In the genomic region with DNA sequence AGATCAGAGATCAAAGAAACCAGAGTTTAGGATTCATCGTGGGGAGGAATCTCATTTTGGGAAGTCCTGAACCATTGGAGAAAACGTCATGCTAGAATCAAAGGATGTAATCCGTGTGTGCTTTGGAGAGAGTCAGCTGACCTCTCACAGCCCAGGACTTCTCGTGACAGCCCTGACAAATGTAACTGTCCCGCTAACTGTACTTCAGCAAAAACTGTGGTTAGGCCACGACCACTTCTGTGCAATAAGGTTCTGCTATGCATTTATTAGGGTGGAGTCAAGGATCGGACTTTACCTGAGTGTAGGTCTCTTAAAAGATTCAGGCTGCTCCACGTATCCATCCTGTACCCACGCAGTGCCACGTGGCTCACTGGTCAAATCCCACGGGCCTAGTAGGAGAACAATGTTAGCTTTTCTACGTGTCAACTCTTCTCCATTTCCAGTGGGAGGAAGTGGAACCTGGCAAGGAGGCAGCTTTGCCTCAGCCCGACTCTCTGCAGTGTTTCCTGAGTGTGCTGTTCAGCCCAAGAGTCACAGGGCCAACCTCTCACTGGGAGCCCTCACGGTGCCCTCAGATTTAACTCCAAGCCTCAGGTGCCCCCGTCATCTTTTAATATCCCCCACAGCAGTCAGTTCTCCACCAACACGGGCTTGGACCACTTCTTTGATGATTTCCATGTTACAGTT, we compare ENCODE assay signal across 13 mouse cellular contexts.
"Had no signal": no experiment of that assay in that cellular context is flagged by ENCODE, and none has a peak within 500 bp of the region (broad histone marks: within the 10 kb centered on the region; RNA-seq: fewer than 3 reads in every experiment).

No protein-coding gene starts in this region.

- H3K9ac ChIP-seq: limb, embryonic 15.5 days; liver, embryonic 13.5 days; midbrain, embryonic 15.5 days had no signal

- H3K27me3 ChIP-seq: limb, embryonic 15.5 days; liver, embryonic 13.5 days; midbrain, embryonic 15.5 days had no signal

- H3K27ac ChIP-seq: limb, embryonic 15.5 days; liver, embryonic 13.5 days; midbrain, embryonic 15.5 days; stomach, postnatal 0 days had no signal

- H3K4me3 ChIP-seq: limb, embryonic 15.5 days; liver, embryonic 13.5 days; megakaryocyte, embryonic 14.5 days; midbrain, embryonic 15.5 days had no signal

- H3K4me1 ChIP-seq: liver, embryonic 13.5 days; midbrain, embryonic 15.5 days had no signal

- H3K4me2 ChIP-seq: limb, embryonic 15.5 days; liver, embryonic 13.5 days; midbrain, embryonic 11.5 days; midbrain, embryonic 15.5 days had no signal

- H3K36me3 ChIP-seq: limb, embryonic 15.5 days; liver, embryonic 13.5 days; midbrain, embryonic 15.5 days had no signal

- DNase-seq: kidney, adult 2 months; kidney, postnatal 25 days; layer of hippocampus, adult 9-11 months; layer of hippocampus, postnatal 36 days; lung, adult 18-20 months; lung, postnatal 36 days had no signal

- ATAC-seq: lung, postnatal 0 days; midbrain, embryonic 15.5 days had no signal

- H3K9me3 ChIP-seq: limb, embryonic 15.5 days; liver, embryonic 13.5 days; midbrain, embryonic 15.5 days had no signal
